Mouse (Mus musculus) c-Kit-positive CD71-positive TER-119-negative erythroid progenitor cells, embryonic 14.5 days (primary cell): ENCODE results near the gene Fkbp9.
"Not testable (repeated sequence)": the region's sequence is repeated elsewhere in the genome, so short reads cannot be mapped to it uniquely, and the experiment has no call there.

Experiments used
- DNase-seq: peaks from one replicate; pipeline ENCODE4 v3.0.0-alpha.2; 2013; ENCODE audit warnings: low read depth

Gene Fkbp9

GRCm38 (mm10) chr6:56837621-56838020 is 5.8 kb downstream of the Fkbp9 start:
- DNase-seq, result no peak

GRCm38 (mm10) chr6:56843229-56843628 is 11.4 kb downstream of the Fkbp9 start:
- no peak for DNase-seq

GRCm38 (mm10) chr6:56844365-56844764 is 12.5 kb downstream of the Fkbp9 start:
- DNase-seq, result no peak

GRCm38 (mm10) chr6:56848974-56849373 is 17.1 kb downstream of the Fkbp9 start:
- no peak for DNase-seq

- DNase-seq, result no peak
Observed at GRCm38 (mm10) chr6:56850315-56850714, 18.5 kb downstream of the Fkbp9 start.

GRCm38 (mm10) chr6:56854803-56855202 is 22.9 kb downstream of the Fkbp9 start:
- no peak for DNase-seq

- DNase-seq, result no peak
Observed at GRCm38 (mm10) chr6:56856748-56857147, 24.9 kb downstream of the Fkbp9 start.

- no peak for DNase-seq
Observed at GRCm38 (mm10) chr6:56860205-56860848, 28.5 kb downstream of the Fkbp9 start.

GRCm38 (mm10) chr6:56866899-56867298 is 35.0 kb downstream of the Fkbp9 start:
- not testable (repeated sequence) for DNase-seq

GRCm38 (mm10) chr6:56868565-56868964 is 36.7 kb downstream of the Fkbp9 start:
- no peak for DNase-seq

- DNase-seq, result no peak
Observed at GRCm38 (mm10) chr6:56870027-56870426, 38.2 kb downstream of the Fkbp9 start.

GRCm38 (mm10) chr6:56876870-56877269 is 45.0 kb downstream of the Fkbp9 start:
- DNase-seq, result no peak

- no peak for DNase-seq
Observed at GRCm38 (mm10) chr6:56877985-56878384, 46.1 kb downstream of the Fkbp9 start.

GRCm38 (mm10) chr6:56879352-56879955 is 47.6 kb downstream of the Fkbp9 start:
- DNase-seq, result no peak

GRCm38 (mm10) chr6:56888561-56888960 is 56.7 kb downstream of the Fkbp9 start:
- no peak for DNase-seq

GRCm38 (mm10) chr6:56890762-56891161 is 58.9 kb downstream of the Fkbp9 start:
- DNase-seq, result no peak

GRCm38 (mm10) chr6:56899601-56900000 is 67.7 kb downstream of the Fkbp9 start:
- DNase-seq, result no peak

GRCm38 (mm10) chr6:56901336-56901735 is 69.5 kb downstream of the Fkbp9 start:
- no peak for DNase-seq

- DNase-seq, result no peak
Observed at GRCm38 (mm10) chr6:56901824-56902386, 70.0 kb downstream of the Fkbp9 start.

- DNase-seq, result peak; percentile 87
Observed at GRCm38 (mm10) chr6:56902606-56903520, 71.0 kb downstream of the Fkbp9 start.

GRCm38 (mm10) chr6:56903831-56904230 is 72.0 kb downstream of the Fkbp9 start:
- no peak for DNase-seq

GRCm38 (mm10) chr6:56904330-56904729 is 72.5 kb downstream of the Fkbp9 start:
- DNase-seq, result no peak

GRCm38 (mm10) chr6:56904982-56905381 is 73.1 kb downstream of the Fkbp9 start:
- DNase-seq, result no peak
